Mouse (Mus musculus) megakaryocyte, embryonic 14.5 days (primary cell): ENCODE results near the gene Arhgap15. TPM values are rescaled to one million over a fixed set of nuclear protein-coding genes. Genes with fewer than 3 reads are reported as not detected.

ENCODE experiments used
- H3K27me3 ChIP-seq: replicated peaks from 2 replicates; pipeline ENCODE3; 2012; ENCODE audit warnings: inconsistent platforms
- H3K36me3 ChIP-seq: replicated peaks from 2 replicates; pipeline ENCODE3; 2012; ENCODE audit warnings: low read length, inconsistent platforms, mixed read lengths
- H3K4me1 ChIP-seq: 2 replicates; pipeline ENCODE4 v1.6.1; 2012; ENCODE audit warnings: inconsistent platforms
- H3K4me3 ChIP-seq: replicated peaks from 2 replicates; pipeline ENCODE3; 2012; ENCODE audit warnings: moderate library complexity, mild to moderate bottlenecking, inconsistent platforms
- H3K9me3 ChIP-seq: 2 replicates; pipeline ENCODE4 v1.6.1; 2012; ENCODE audit warnings: inconsistent platforms
- FLI1 ChIP-seq: IDR thresholded peaks from 2 replicates; pipeline ENCODE4 v1.6.1; 2012; ENCODE audit warnings: low read length, inconsistent platforms, mixed read lengths
- GATA1 ChIP-seq: IDR thresholded peaks from 3 replicates; pipeline ENCODE4 v1.6.1; 2012; ENCODE audit warnings: mixed read lengths, low read length, inconsistent platforms, borderline replicate concordance
- polyA plus RNA-seq: library from polyadenylated mRNA; stranded (reverse); fragments of >175 nt; gene quantifications from 2 replicates; pipeline ENCODE4 v1.2.3, GENCODE M21; 2012; ENCODE audit warnings: low replicate concordance; ENCODE audit not compliant: insufficient read depth

The Arhgap15 gene
- polyA plus RNA-seq, 1 experiment: 0.25 TPM

- Histone ChIP-seq H3K9me3 (peaks cover 4% of the 10 kb centered on the region), H3K36me3 (peaks cover 6% of the 10 kb centered on the region), H3K4me1 (no peaks in the 10 kb centered on the region), H3K4me3 (no peak overlapping the region), H3K27me3 (no peaks in the 10 kb centered on the region)
- TF ChIP-seq GATA1 (no peak), FLI1 (no peak)
Measured at GRCm38 (mm10) chr2:44102351-44102750, 353.7 kb downstream of the Arhgap15 start.

GRCm38 (mm10) chr2:44103321-44103720 is 354.7 kb downstream of the Arhgap15 start:
- Histone ChIP-seq H3K9me3 (no peaks in the 10 kb centered on the region; the same call in 1 of the 2 replicates), H3K4me3 (no peak overlapping the region), H3K4me1 (no peaks in the 10 kb centered on the region), H3K36me3 (peaks cover 3% of the 10 kb centered on the region), H3K27me3 (no peaks in the 10 kb centered on the region)
- TF ChIP-seq GATA1 (no peak), FLI1 (no peak)

GRCm38 (mm10) chr2:44103742-44104141 is 355.1 kb downstream of the Arhgap15 start:
- H3K4me1 ChIP-seq: no peaks in the 10 kb centered on the region
- H3K36me3 ChIP-seq: peaks cover 3% of the 10 kb centered on the region
- H3K9me3 ChIP-seq: no peaks in the 10 kb centered on the region; the same call in 1 of the 2 replicates
- TF ChIP-seq FLI1: no peak
- no peak for TF ChIP-seq GATA1
- no peaks in the 10 kb centered on the region for H3K27me3 ChIP-seq
- no peak overlapping the region for H3K4me3 ChIP-seq

GRCm38 (mm10) chr2:44104282-44105197 is 355.9 kb downstream of the Arhgap15 start:
- H3K27me3 ChIP-seq: no peaks in the 10 kb centered on the region
- no peak overlapping the region for H3K4me3 ChIP-seq
- TF ChIP-seq FLI1 (no peak), GATA1 (no peak)

GRCm38 (mm10) chr2:44105198-44105555 is 356.6 kb downstream of the Arhgap15 start:
- no peak overlapping the region for H3K4me3 ChIP-seq
- TF ChIP-seq GATA1 (no peak), FLI1 (no peak)
- no peaks in the 10 kb centered on the region; the same call in 1 of the 2 replicates for H3K9me3 ChIP-seq

More at GRCm38 (mm10) chr2:44104282-44105197, 355.9 kb downstream of the Arhgap15 start:
- Histone ChIP-seq H3K36me3 (peaks cover 3% of the 10 kb centered on the region), H3K9me3 (no peaks in the 10 kb centered on the region; the same call in 1 of the 2 replicates), H3K4me1 (no peaks in the 10 kb centered on the region)

GRCm38 (mm10) chr2:44106359-44106758 is 357.7 kb downstream of the Arhgap15 start:
- Histone ChIP-seq H3K4me1 (no peaks in the 10 kb centered on the region), H3K36me3 (peaks cover 3% of the 10 kb centered on the region), H3K9me3 (no peaks in the 10 kb centered on the region; the same call in 1 of the 2 replicates), H3K27me3 (no peaks in the 10 kb centered on the region), H3K4me3 (no peak overlapping the region)
- no peak for TF ChIP-seq GATA1
- no peak for TF ChIP-seq FLI1

More at GRCm38 (mm10) chr2:44105198-44105555, 356.6 kb downstream of the Arhgap15 start:
- Histone ChIP-seq H3K4me1 (no peaks in the 10 kb centered on the region), H3K36me3 (peaks cover 3% of the 10 kb centered on the region), H3K27me3 (no peaks in the 10 kb centered on the region)

- H3K9me3 ChIP-seq: no peaks in the 10 kb centered on the region; the same call in 1 of the 2 replicates
- no peaks in the 10 kb centered on the region for H3K4me1 ChIP-seq
- no peaks in the 10 kb centered on the region for H3K27me3 ChIP-seq
- TF ChIP-seq GATA1 (no peak), FLI1 (no peak)
- H3K36me3 ChIP-seq: no peaks in the 10 kb centered on the region
- no peak overlapping the region for H3K4me3 ChIP-seq
Measured at GRCm38 (mm10) chr2:44111276-44111675, 362.7 kb downstream of the Arhgap15 start.

GRCm38 (mm10) chr2:44112990-44113798 is 364.6 kb downstream of the Arhgap15 start:
- TF ChIP-seq GATA1 (no peak), FLI1 (no peak)
- Histone ChIP-seq H3K9me3 (no peaks in the 10 kb centered on the region), H3K4me1 (no peaks in the 10 kb centered on the region), H3K36me3 (no peaks in the 10 kb centered on the region), H3K4me3 (no peak overlapping the region), H3K27me3 (no peaks in the 10 kb centered on the region)

GRCm38 (mm10) chr2:44114296-44114695 is 365.7 kb downstream of the Arhgap15 start:
- Histone ChIP-seq H3K9me3 (no peaks in the 10 kb centered on the region), H3K4me3 (no peak overlapping the region), H3K4me1 (no peaks in the 10 kb centered on the region), H3K27me3 (no peaks in the 10 kb centered on the region), H3K36me3 (no peaks in the 10 kb centered on the region)
- no peak for TF ChIP-seq GATA1

GRCm38 (mm10) chr2:44121162-44121561 is 372.5 kb downstream of the Arhgap15 start:
- Histone ChIP-seq H3K27me3 (no peaks in the 10 kb centered on the region), H3K9me3 (no peaks in the 10 kb centered on the region), H3K36me3 (no peaks in the 10 kb centered on the region), H3K4me1 (no peaks in the 10 kb centered on the region), H3K4me3 (no peak overlapping the region)
- no peak for TF ChIP-seq GATA1
- TF ChIP-seq FLI1: no peak
